Mouse (Mus musculus): ENCODE measurements around the gene Gnpnat1. TPM values are rescaled to one million over a fixed set of nuclear protein-coding genes. Genes with fewer than 3 reads are reported as not detected.

Gnpnat1 gene
- polyA plus RNA-seq, 1 experiment from 2014 or later, result 22.6 TPM

- Histone ChIP-seq H3K4me3 (ENCODE audit: low read length) (no peak overlapping the region), H3K27me3 (ENCODE audit: control insufficient read depth, insufficient read depth, low read length) (no peaks in the 10 kb centered on the region), H3K27ac (ENCODE audit: low read length) (no peak overlapping the region), H3K4me2 (ENCODE audit: low read depth, low read length) (no peak overlapping the region), H3K4me1 (ENCODE audit: control insufficient read depth, insufficient read depth, low read length) (peaks cover 16% of the 10 kb centered on the region), H3K9ac (ENCODE audit: low read length) (no peak overlapping the region), H3K9me3 (replicated peaks; ENCODE audit: control insufficient read depth, low read length) (no peaks in the 10 kb centered on the region), H3K36me3 (ENCODE audit: control insufficient read depth, insufficient read depth) (peaks cover 3% of the 10 kb centered on the region; the same call in 1 of the 2 replicates)
- WGBS, result 86% methylated on average over 2 of the region's 2 CpGs
- no peak for ATAC-seq (replicated peaks; ENCODE audit: extremely low read depth, insufficient read depth, low FRiP score)
Measured at GRCm38 (mm10) chr14:45385596-45385995, 19.1 kb downstream of the Gnpnat1 start.

DNA sequence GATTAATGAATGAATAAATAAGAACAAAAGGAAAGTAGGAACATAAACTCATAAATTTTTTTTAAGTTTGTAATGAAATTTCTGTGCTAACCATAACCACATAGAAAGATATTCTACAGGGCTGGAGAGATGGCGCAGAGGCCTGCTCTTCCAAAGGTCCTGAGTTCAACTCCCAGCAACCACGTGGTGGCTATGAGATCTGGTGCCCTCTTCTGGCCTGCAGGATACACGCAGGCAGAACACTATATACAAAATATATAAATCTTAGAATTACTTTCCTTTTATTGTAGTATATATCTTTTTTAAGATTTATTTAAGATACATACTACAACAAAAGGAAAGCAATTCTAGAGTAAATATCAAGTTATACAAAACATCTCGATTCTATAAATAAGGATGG is 21.8 kb downstream of the Gnpnat1 start:
- H3K4me3 ChIP-seq (ENCODE audit: low read length), result no peak overlapping the region
- H3K4me2 ChIP-seq (ENCODE audit: low read depth, low read length), result no peak overlapping the region
- H3K9ac ChIP-seq (ENCODE audit: low read length), result no peak overlapping the region
- WGBS, result 84% methylated on average over 4 of the region's 4 CpGs
- ATAC-seq (replicated peaks; ENCODE audit: extremely low read depth, insufficient read depth, low FRiP score), result no peak
- H3K36me3 ChIP-seq (ENCODE audit: control insufficient read depth, insufficient read depth), result peaks cover 12% of the 10 kb centered on the region; the same call in 1 of the 2 replicates
- peaks cover 9% of the 10 kb centered on the region for H3K4me1 ChIP-seq (ENCODE audit: control insufficient read depth, insufficient read depth, low read length)
- H3K27ac ChIP-seq (ENCODE audit: low read length), result no peak overlapping the region
- H3K27me3 ChIP-seq (ENCODE audit: control insufficient read depth, insufficient read depth, low read length), result no peaks in the 10 kb centered on the region
- H3K9me3 ChIP-seq (replicated peaks; ENCODE audit: control insufficient read depth, low read length), result no peaks in the 10 kb centered on the region

- ATAC-seq (replicated peaks; ENCODE audit: extremely low read depth, insufficient read depth, low FRiP score), result no peak
- no peak overlapping the region for H3K4me3 ChIP-seq (ENCODE audit: low read length)
- H3K27me3 ChIP-seq (ENCODE audit: control insufficient read depth, insufficient read depth, low read length), result no peaks in the 10 kb centered on the region
- peaks cover 12% of the 10 kb centered on the region; the same call in 1 of the 2 replicates for H3K36me3 ChIP-seq (ENCODE audit: control insufficient read depth, insufficient read depth)
- H3K27ac ChIP-seq (ENCODE audit: low read length), result no peak overlapping the region
- H3K4me2 ChIP-seq (ENCODE audit: low read depth, low read length), result no peak overlapping the region
- no peaks in the 10 kb centered on the region for H3K4me1 ChIP-seq (ENCODE audit: control insufficient read depth, insufficient read depth, low read length)
- H3K9me3 ChIP-seq (replicated peaks; ENCODE audit: control insufficient read depth, low read length), result no peaks in the 10 kb centered on the region
- no peak overlapping the region for H3K9ac ChIP-seq (ENCODE audit: low read length)
- 77% methylated on average over 6 of the region's 6 CpGs for WGBS
Measured at GRCm38 (mm10) chr14:45380756-45381155, 24.0 kb downstream of the Gnpnat1 start.

GRCm38 (mm10) chr14:45378771-45379170 is 25.9 kb downstream of the Gnpnat1 start:
- 90% methylated on average over 3 of the region's 3 CpGs for WGBS

DNA sequence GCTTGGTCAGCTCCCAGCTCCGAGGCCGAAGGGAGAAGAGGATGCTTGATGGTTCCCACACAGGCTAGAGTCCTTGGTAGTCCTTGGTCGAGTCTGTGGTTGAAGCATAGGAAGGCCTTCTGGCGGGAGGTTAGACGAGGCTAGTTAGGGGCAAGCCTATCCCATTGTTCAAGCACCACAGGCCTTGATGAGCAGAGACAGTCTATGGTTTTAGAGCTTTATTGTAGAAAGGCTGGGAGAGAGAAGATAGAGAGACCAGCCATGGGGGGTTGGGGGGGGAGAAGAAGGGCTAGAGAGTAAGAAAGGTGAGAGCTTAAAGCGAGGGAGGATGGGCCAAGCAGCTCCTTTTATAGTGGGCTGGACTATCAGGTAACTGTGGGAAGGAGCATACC is 39.5 kb downstream of the Gnpnat1 start:
- H3K4me2 ChIP-seq (ENCODE audit: low read depth, low read length), result no peak overlapping the region
- ATAC-seq (replicated peaks; ENCODE audit: extremely low read depth, insufficient read depth, low FRiP score), result no peak
- no peaks in the 10 kb centered on the region for H3K9me3 ChIP-seq (replicated peaks; ENCODE audit: control insufficient read depth, low read length)
- H3K4me1 ChIP-seq (ENCODE audit: control insufficient read depth, insufficient read depth, low read length), result no peaks in the 10 kb centered on the region
- 90% methylated on average over 6 of the region's 6 CpGs for WGBS
- H3K36me3 ChIP-seq (ENCODE audit: control insufficient read depth, insufficient read depth), result peaks cover 12% of the 10 kb centered on the region
- no peak overlapping the region for H3K4me3 ChIP-seq (ENCODE audit: low read length)
- H3K27me3 ChIP-seq (ENCODE audit: control insufficient read depth, insufficient read depth, low read length), result no peaks in the 10 kb centered on the region
- no peak overlapping the region for H3K27ac ChIP-seq (ENCODE audit: low read length)
- H3K9ac ChIP-seq (ENCODE audit: low read length), result no peak overlapping the region

More at GRCm38 (mm10) chr14:45378771-45379170, 25.9 kb downstream of the Gnpnat1 start:
- no peak overlapping the region for H3K27ac ChIP-seq (ENCODE audit: low read length)
- no peak overlapping the region for H3K4me2 ChIP-seq (ENCODE audit: low read depth, low read length)
- H3K9me3 ChIP-seq (replicated peaks; ENCODE audit: control insufficient read depth, low read length), result no peaks in the 10 kb centered on the region
- no peak overlapping the region for H3K9ac ChIP-seq (ENCODE audit: low read length)
- H3K4me1 ChIP-seq (ENCODE audit: control insufficient read depth, insufficient read depth, low read length), result no peaks in the 10 kb centered on the region
- no peak for ATAC-seq (replicated peaks; ENCODE audit: extremely low read depth, insufficient read depth, low FRiP score)
- H3K36me3 ChIP-seq (ENCODE audit: control insufficient read depth, insufficient read depth), result peaks cover 12% of the 10 kb centered on the region; the same call in 1 of the 2 replicates
- H3K27me3 ChIP-seq (ENCODE audit: control insufficient read depth, insufficient read depth, low read length), result no peaks in the 10 kb centered on the region
- no peak overlapping the region for H3K4me3 ChIP-seq (ENCODE audit: low read length)

GRCm38 (mm10) chr14:45364211-45365195 is 40.2 kb downstream of the Gnpnat1 start:
- no peaks in the 10 kb centered on the region for H3K9me3 ChIP-seq (replicated peaks; ENCODE audit: control insufficient read depth, low read length)
- ATAC-seq (replicated peaks; ENCODE audit: extremely low read depth, insufficient read depth, low FRiP score), result no peak
- no peak overlapping the region for H3K4me3 ChIP-seq (ENCODE audit: low read length)
- no peak overlapping the region for H3K9ac ChIP-seq (ENCODE audit: low read length)
- no peak overlapping the region for H3K4me2 ChIP-seq (ENCODE audit: low read depth, low read length)
- H3K27me3 ChIP-seq (ENCODE audit: control insufficient read depth, insufficient read depth, low read length), result no peaks in the 10 kb centered on the region
- no peaks in the 10 kb centered on the region for H3K4me1 ChIP-seq (ENCODE audit: control insufficient read depth, insufficient read depth, low read length)
- WGBS, result 75% methylated on average over 16 of the region's 16 CpGs
- H3K36me3 ChIP-seq (ENCODE audit: control insufficient read depth, insufficient read depth), result peaks cover 6% of the 10 kb centered on the region
- H3K27ac ChIP-seq (ENCODE audit: low read length), result no peak overlapping the region

GRCm38 (mm10) chr14:45350931-45351859 is 53.5 kb downstream of the Gnpnat1 start, which contains the start of gene Styx:
Styx (plus strand) TSS chr14:45351093.
- no peaks in the 10 kb centered on the region for H3K9me3 ChIP-seq (replicated peaks; ENCODE audit: control insufficient read depth, low read length)
- H3K4me2 ChIP-seq (ENCODE audit: low read depth, low read length), result peak within 1 kb of the TSS; percentile 70
- peak; percentile 98 for ATAC-seq (replicated peaks; ENCODE audit: extremely low read depth, insufficient read depth, low FRiP score)
- no peaks in the 10 kb centered on the region for H3K27me3 ChIP-seq (ENCODE audit: control insufficient read depth, insufficient read depth, low read length)
- peak within 1 kb of the TSS; percentile 63 for H3K4me3 ChIP-seq (ENCODE audit: low read length)
- peaks cover 15% of the 10 kb centered on the region for H3K4me1 ChIP-seq (ENCODE audit: control insufficient read depth, insufficient read depth, low read length)
- peaks cover 17% of the 10 kb centered on the region for H3K36me3 ChIP-seq (ENCODE audit: control insufficient read depth, insufficient read depth)
- WGBS, result under 1% methylated on average over 77 of the region's 93 CpGs
- peak within 1 kb of the TSS; percentile 81 for H3K27ac ChIP-seq (ENCODE audit: low read length)
- H3K9ac ChIP-seq (ENCODE audit: low read length), result peak within 1 kb of the TSS; percentile 76

- Histone ChIP-seq H3K4me2 (ENCODE audit: low read depth, low read length) (peak within 1 kb of the TSS; percentile 88), H3K9ac (ENCODE audit: low read length) (peak within 1 kb of the TSS; percentile 98), H3K9me3 (replicated peaks; ENCODE audit: control insufficient read depth, low read length) (no peaks in the 10 kb centered on the region), H3K36me3 (ENCODE audit: control insufficient read depth, insufficient read depth) (peaks cover 17% of the 10 kb centered on the region), H3K27me3 (ENCODE audit: control insufficient read depth, insufficient read depth, low read length) (no peaks in the 10 kb centered on the region), H3K4me1 (ENCODE audit: control insufficient read depth, insufficient read depth, low read length) (peaks cover 6% of the 10 kb centered on the region), H3K4me3 (ENCODE audit: low read length) (peak within 1 kb of the TSS; percentile 98), H3K27ac (ENCODE audit: low read length) (peak within 1 kb of the TSS; percentile 90)
- ATAC-seq (replicated peaks; ENCODE audit: extremely low read depth, insufficient read depth, low FRiP score), result peak; percentile 97
- WGBS, result under 1% methylated on average over 44 of the region's 44 CpGs
Measured at GRCm38 (mm10) chr14:45329589-45330181, 75.0 kb downstream of the Gnpnat1 start, which contains the start of gene Psmc6. Psmc6 (plus strand) TSS chr14:45329788.

Measured in heart, embryonic 16.5 days (tissue).